Mouse (Mus musculus): ENCODE measurements at regions not wholly inside any gene's neighbourhood (a gene's known extent, or its start where the extent isn't known, plus 50 kb on each side); places are given as distances from the start of the nearest gene placed in this dataset.

- no peak for TF ChIP-seq CTCF (conservative IDR thresholded peaks at IDR 0.05 in 1 of 2, IDR thresholded peaks at IDR 0.05 in 1 of 2; ENCODE audit: low read depth in 2 of 2, low read length in 2 of 2)
- TF ChIP-seq ETS1 (conservative IDR thresholded peaks at IDR 0.05; ENCODE audit: low read depth, low read length), result no peak
- no peak for TF ChIP-seq MAX (IDR thresholded peaks at IDR 0.05; ENCODE audit: low read length)
- TF ChIP-seq POLR2A (IDR thresholded peaks at IDR 0.05; ENCODE audit: low read depth, low read length), result no peak
Observed at GRCm38 (mm10) chr5:64605171-64605570, 198.0 kb upstream of the Klf3 start.

All from CH12.LX (cell line).